Mouse (Mus musculus) ES-CJ7 (cell line): ENCODE data around the gene Safb2.

Experiments
- DNase-seq: peaks from one replicate; pipeline ENCODE4 v3.0.0; 2011; ENCODE audit warnings: low read depth, low spot score

Safb2 gene

GRCm38 (mm10) chr17:56609452-56610171 lies 25.2 kb upstream of the Safb2 start, which contains the start of gene 2410015M20Rik:
Gene 2410015M20Rik, minus strand, starts transcription at chr17:56609771.
- DNase-seq, result peak; percentile 98

- DNase-seq, result no peak
Observed at GRCm38 (mm10) chr17:56608699-56609098, 24.3 kb upstream of the Safb2 start.

- no peak for DNase-seq
Observed at GRCm38 (mm10) chr17:56607521-56608062, 23.2 kb upstream of the Safb2 start.

- no peak for DNase-seq
Observed at GRCm38 (mm10) chr17:56605431-56605830, 21.0 kb upstream of the Safb2 start.

- no peak for DNase-seq
Observed at GRCm38 (mm10) chr17:56604422-56604821, 20.0 kb upstream of the Safb2 start.

GRCm38 (mm10) chr17:56604070-56604380 lies 19.6 kb upstream of the Safb2 start:
- DNase-seq, result no peak

GRCm38 (mm10) chr17:56603186-56604069 lies 19.0 kb upstream of the Safb2 start:
- DNase-seq, result no peak

- DNase-seq, result no peak
Observed at GRCm38 (mm10) chr17:56593527-56594271, 9.3 kb upstream of the Safb2 start.

- DNase-seq, result no peak
Observed at GRCm38 (mm10) chr17:56592553-56592952, 8.2 kb upstream of the Safb2 start.

GRCm38 (mm10) chr17:56588921-56589320 lies 4.5 kb upstream of the Safb2 start:
- DNase-seq, result no peak

GRCm38 (mm10) chr17:56587773-56588172 lies 3.4 kb upstream of the Safb2 start:
- no peak for DNase-seq

GRCm38 (mm10) chr17:56585171-56585821 lies 911 bp upstream of the Safb2 start:
- peak; percentile 36 for DNase-seq

GRCm38 (mm10) chr17:56583611-56584256 lies 651 bp downstream of the Safb2 start:
- no peak for DNase-seq

GRCm38 (mm10) chr17:56583071-56583470 lies 1.3 kb downstream of the Safb2 start:
- no peak for DNase-seq

- DNase-seq, result no peak
Observed at GRCm38 (mm10) chr17:56572939-56573338, 11.4 kb downstream of the Safb2 start.

- DNase-seq, result no peak
Observed at GRCm38 (mm10) chr17:56572154-56572553, 12.2 kb downstream of the Safb2 start.

- no peak for DNase-seq
Observed at GRCm38 (mm10) chr17:56570287-56570686, 14.1 kb downstream of the Safb2 start.

- no peak for DNase-seq
Observed at GRCm38 (mm10) chr17:56567370-56567769, 17.0 kb downstream of the Safb2 start.

- DNase-seq, result no peak
Observed at GRCm38 (mm10) chr17:56566918-56567317, 17.5 kb downstream of the Safb2 start.

- DNase-seq, result no peak
Observed at GRCm38 (mm10) chr17:56566293-56566692, 18.1 kb downstream of the Safb2 start.

- no peak for DNase-seq
Observed at GRCm38 (mm10) chr17:56561866-56562265, 22.5 kb downstream of the Safb2 start.
